8 mouse cellular contexts compared by ENCODE assay signal in genomic region chr3:146328749-146329148, GRCm38 (mm10).
DNase-seq lines count a peak whose midpoint lies in the region; ATAC-seq and TF ChIP-seq lines count a peak whose summit lies in the region.

No protein-coding gene starts in this region.

- H3K27me3 ChIP-seq in erythroblast, embryonic 14.5 days (ENCODE audit: control insufficient read depth), result peaks cover 6% of the 10 kb centered on the region
- no peaks in the 10 kb centered on the region for H3K27me3 ChIP-seq in kidney, adult 2 months (replicated peaks; ENCODE audit: control insufficient read depth, insufficient read depth, low read length)
- H3K27me3 ChIP-seq in lung, embryonic 14.5 days (ENCODE audit: insufficient read depth, low read length), result no peaks in the 10 kb centered on the region

- H3K27ac ChIP-seq in kidney, adult 2 months (ENCODE audit: insufficient read depth, low read depth, low read length), result no peak overlapping the region
- no peak overlapping the region for H3K27ac ChIP-seq in lung, embryonic 14.5 days (ENCODE audit: low read depth)

- no peak for TF ChIP-seq POLR2A in kidney, adult 2 months (IDR thresholded peaks at IDR 0.05; ENCODE audit: low read depth, low read length)

- 10% methylated on average over 13 of the region's 13 CpGs for WGBS in kidney, adult 2 months
- 14% methylated on average over 13 of the region's 13 CpGs for WGBS in lung, embryonic 14.5 days

- intact Hi-C loops in gastrocnemius, postnatal 14 days (cut with DNase I; ENCODE audit: low total_unique reads), result loop anchor here (5.0 kb wide), 1 partner anchor 141 kb away; no protein-coding TSS in a partner anchor
- intact Hi-C loops in left cerebral cortex, postnatal 10 days (cut with DNase I), result loop anchor here (10.0 kb wide), 1 partner anchor 616 kb away; no protein-coding TSS in a partner anchor

- peak overlapping the region; percentile 17; the same call in 1 of the 2 replicates for H3K9ac ChIP-seq in lung, embryonic 14.5 days

- TF ChIP-seq CTCF in kidney, adult 2 months (conservative IDR thresholded peaks at IDR 0.05; ENCODE audit: insufficient read depth, insufficient read length, low read depth, low read length), result no peak
- TF ChIP-seq CTCF in lung, embryonic 14.5 days (IDR thresholded peaks at IDR 0.05; ENCODE audit: low read depth), result no peak

- no peaks in the 10 kb centered on the region for H3K36me3 ChIP-seq in erythroblast, embryonic 14.5 days (ENCODE audit: control insufficient read depth)
- H3K36me3 ChIP-seq in kidney, adult 2 months (ENCODE audit: control insufficient read depth, insufficient read depth, low read length), result no peaks in the 10 kb centered on the region
- H3K36me3 ChIP-seq in lung, embryonic 14.5 days (ENCODE audit: insufficient read depth), result no peaks in the 10 kb centered on the region

- H3K4me1 ChIP-seq in erythroblast, embryonic 14.5 days (ENCODE audit: control insufficient read depth), result peaks cover 26% of the 10 kb centered on the region
- peaks cover 3% of the 10 kb centered on the region; the same call in 1 of the 2 replicates for H3K4me1 ChIP-seq in kidney, adult 2 months (ENCODE audit: control insufficient read depth, insufficient read depth, low read length)
- H3K4me1 ChIP-seq in lung, embryonic 14.5 days (ENCODE audit: insufficient read depth), result no peaks in the 10 kb centered on the region

- peak; percentile 10 for DNase-seq in gastrocnemius, postnatal 14 days
- DNase-seq in gastrocnemius, postnatal 10 days, result no peak
- peak; percentile 76 for DNase-seq in kidney, adult 2 months
- peak; percentile 65 for DNase-seq in lung, embryonic 14.5 days
- DNase-seq in spleen, postnatal 36 days (ENCODE audit: low spot score in 2 of 2), result peak; percentile 32 to 43
- no peak for DNase-seq in left cerebral cortex, postnatal 10 days (ENCODE audit: extremely low spot score in 1 of 2, low spot score in 2 of 2)
- no peak for DNase-seq in gastrocnemius, postnatal 25 days

- no peaks in the 10 kb centered on the region for H3K9me3 ChIP-seq in erythroblast, embryonic 14.5 days (ENCODE audit: control insufficient read depth, low read length)
- no peaks in the 10 kb centered on the region for H3K9me3 ChIP-seq in lung, embryonic 14.5 days (ENCODE audit: low read depth, low read length)

- H3K4me2 ChIP-seq in lung, embryonic 14.5 days, result peak overlapping the region; percentile 61

- H3K4me3 ChIP-seq in erythroblast, embryonic 14.5 days (replicated peaks), result peak overlapping the region; percentile 51
- no peak overlapping the region for H3K4me3 ChIP-seq in kidney, adult 2 months (ENCODE audit: insufficient read depth, low read depth, low read length)
- peak overlapping the region; percentile 13 for H3K4me3 ChIP-seq in lung, embryonic 14.5 days (ENCODE audit: low read depth, low read length)

- ATAC-seq in lung, embryonic 14.5 days (ENCODE audit: insufficient read depth), result 0 out of 2 replicates have a peak, but pooled peaks have one; percentile 23

Comparison
In these comparisons a context has a peak if more than half of its experiments do, and no peak if none do; other contexts are left out.
1. DNase-seq: peak in gastrocnemius, postnatal 14 days (single experiment), kidney, adult 2 months (single experiment), lung, embryonic 14.5 days (single experiment) and spleen, postnatal 36 days (2 of 2); none in gastrocnemius, postnatal 10 days (single experiment), left cerebral cortex, postnatal 10 days (0 of 2) and gastrocnemius, postnatal 25 days (single experiment).